Mouse (Mus musculus) thymus, adult 2 months (tissue): ENCODE measurements around the gene Mrps27.

Source experiments
- CTCF ChIP-seq: fragments of 200-500 bp; IDR thresholded peaks from 2 replicates; pipeline ENCODE4 v1.5.1; 2012; ENCODE audit warnings: mild to moderate bottlenecking, control low read depth, low read length, moderate library complexity, borderline replicate concordance; ENCODE audit not compliant: control insufficient read depth, poor library complexity, insufficient read depth; ENCODE audit errors: extremely low read depth
- POLR2A ChIP-seq: fragments of 200-500 bp; IDR thresholded peaks from 2 replicates; pipeline ENCODE4 v1.6.1; 2012; ENCODE audit warnings: mild to moderate bottlenecking, low read length, control low read depth, moderate library complexity; ENCODE audit not compliant: control insufficient read depth, poor library complexity, insufficient read depth; ENCODE audit errors: extremely low read depth

DNA sequence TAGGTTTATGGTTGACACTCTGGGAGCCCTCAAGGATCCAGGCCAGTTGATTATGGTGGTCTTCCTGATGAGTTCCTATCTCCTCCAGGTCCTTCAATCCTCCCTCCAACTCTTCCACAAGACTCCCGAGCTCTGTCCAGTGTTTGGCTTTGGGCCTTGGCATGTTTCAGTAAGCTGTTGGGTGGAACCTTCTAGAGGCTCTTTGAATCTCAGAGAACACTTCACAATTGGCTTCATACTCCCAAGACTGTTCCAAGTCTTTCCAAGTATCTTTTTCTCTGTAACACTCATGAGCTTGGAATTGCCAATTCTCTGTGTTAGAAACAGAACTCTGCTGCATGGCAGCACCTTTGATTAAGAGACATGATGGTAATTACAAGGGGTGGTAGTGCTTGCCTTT is 39.4 kb upstream of the Mrps27 start:
- TF ChIP-seq POLR2A (no peak), CTCF (no peak)
